In the genomic region with DNA sequence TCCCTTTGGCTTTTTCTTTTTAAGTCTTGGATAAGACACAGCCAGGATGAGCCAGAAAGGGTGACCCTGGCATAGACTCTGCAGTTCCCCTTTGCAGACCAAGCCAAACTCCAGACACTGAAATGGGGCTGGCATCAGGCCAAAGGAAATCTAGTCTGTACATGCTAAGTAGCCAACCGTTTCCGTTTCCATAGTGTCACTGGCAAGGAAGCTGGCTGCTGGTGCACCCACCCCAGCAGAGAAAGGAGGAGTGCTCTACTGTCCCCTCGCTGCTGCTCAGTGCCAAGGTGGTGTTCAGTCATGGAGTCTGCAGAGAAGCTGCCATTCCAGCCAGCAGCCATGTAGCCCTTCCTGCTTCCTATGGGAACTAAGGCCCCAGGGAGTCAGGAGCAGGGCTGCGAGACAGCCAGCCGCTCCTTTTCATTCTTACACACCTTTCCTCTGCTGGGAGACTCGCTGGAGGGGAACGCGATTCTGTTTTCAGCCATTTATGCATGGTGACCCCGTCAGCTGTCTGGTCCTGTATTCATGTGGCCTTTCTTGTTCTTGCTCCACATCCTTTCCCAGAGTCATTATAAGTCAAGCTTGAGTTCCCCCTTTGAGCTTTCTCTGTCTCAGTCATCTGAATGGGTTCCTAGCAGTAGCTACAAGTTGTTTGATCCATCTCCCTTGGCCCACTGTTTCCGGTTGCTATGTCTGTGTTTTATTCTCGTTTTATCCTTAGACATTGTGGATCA, we compare ENCODE assay signal across 8 mouse cellular contexts.
DNase-seq lines count a peak whose midpoint lies in the region; ATAC-seq and TF ChIP-seq lines count a peak whose summit lies in the region.

No protein-coding gene starts in this region.

- ATAC-seq in Patski = peak; percentile 68
- peak; percentile 86 for ATAC-seq in lung, embryonic 14.5 days (ENCODE audit: insufficient read depth)

- no peak overlapping the region for H3K9ac ChIP-seq in lung, embryonic 14.5 days

- no peak overlapping the region for H3K4me2 ChIP-seq in lung, embryonic 14.5 days

- H3K36me3 ChIP-seq in lung, embryonic 14.5 days (ENCODE audit: insufficient read depth) = no peaks in the 10 kb centered on the region

- CTCF ChIA-PET in Patski (lab: Charles Lee) = interaction anchor here (0.8 to 4.5 kb wide), 10 partner anchors 10 to 783 kb away, joined by 3 to 26 read pairs (median 4); no protein-coding TSS in a partner anchor

- H3K27ac ChIP-seq in lung, embryonic 14.5 days (ENCODE audit: low read depth) = no peak overlapping the region; the same call in 1 of the 2 replicates

- H3K4me3 ChIP-seq in lung, embryonic 14.5 days (ENCODE audit: low read depth, low read length) = no peak overlapping the region

- in situ Hi-C loops in Patski (cut with MboI; ENCODE audit: low pct_unique_long_range_greater_than_20kb) = no loop called here

- no peak for TF ChIP-seq CTCF in Patski (IDR thresholded peaks at IDR 0.05)
- peak; percentile 60 for TF ChIP-seq CTCF in lung, embryonic 14.5 days (IDR thresholded peaks at IDR 0.05; ENCODE audit: low read depth)

- DNase-seq in Patski (ENCODE audit: low read depth, low spot score) = peak; percentile 89
- peak; percentile 76 for DNase-seq in brain, embryonic 18.5 days (ENCODE audit: low read depth, low spot score)
- peak; percentile 33 to 44 for DNase-seq in frontal cortex, postnatal 25 days (ENCODE audit: low spot score in 2 of 2)
- DNase-seq in heart, postnatal 4 days = peak; percentile 78
- peak; percentile 85 for DNase-seq in layer of hippocampus, adult 11-12 months (ENCODE audit: low spot score)
- peak; percentile 92 for DNase-seq in lung, embryonic 14.5 days
- peak; percentile 51 for DNase-seq in ovary, postnatal 36 days (ENCODE audit: low spot score)
- DNase-seq in thymus, postnatal 25 days = no peak

- POLR2A ChIA-PET in Patski (lab: Charles Lee) = interaction anchor here (1.1 to 1.5 kb wide), 2 partner anchors 9 to 502 kb away, joined by 3 to 5 read pairs; no protein-coding TSS in a partner anchor

- no peaks in the 10 kb centered on the region for H3K27me3 ChIP-seq in Patski
- H3K27me3 ChIP-seq in lung, embryonic 14.5 days (ENCODE audit: insufficient read depth, low read length) = no peaks in the 10 kb centered on the region

- 55% methylated on average over 11 of the region's 11 CpGs for WGBS in lung, embryonic 14.5 days

- peaks cover 12% of the 10 kb centered on the region for H3K4me1 ChIP-seq in lung, embryonic 14.5 days (ENCODE audit: insufficient read depth)

- no peaks in the 10 kb centered on the region for H3K9me3 ChIP-seq in lung, embryonic 14.5 days (ENCODE audit: low read depth, low read length)
